Mouse (Mus musculus): Measurements from ENCODE around the gene Prpf19. TPM values are rescaled to one million over a fixed set of nuclear protein-coding genes. Genes with fewer than 3 reads are reported as not detected.

Gene Prpf19
- polyA plus RNA-seq, 1 experiment, result 186 TPM

DNA sequence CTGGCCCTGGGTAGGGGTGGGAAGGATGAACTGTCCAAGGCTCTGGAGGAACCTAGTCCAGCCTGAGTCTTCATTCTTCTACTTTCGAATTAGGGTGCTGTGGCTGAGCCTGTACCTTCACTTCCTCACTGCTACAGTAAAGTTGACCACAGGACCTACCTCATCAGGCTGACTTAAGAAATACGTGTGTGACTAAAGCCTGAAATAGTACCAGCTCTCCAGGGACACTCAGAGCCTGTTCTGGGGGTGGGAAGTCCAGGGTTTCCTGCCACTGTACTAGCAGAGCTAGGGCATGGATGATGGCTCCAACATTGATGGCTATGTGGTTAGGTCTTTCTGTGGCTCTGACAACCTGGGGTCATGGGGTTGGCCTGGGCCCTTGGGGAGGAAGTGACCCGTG lies 48.9 kb downstream of the Prpf19 start:
- TF ChIP-seq POLR2A (IDR thresholded peaks at IDR 0.05; ENCODE audit: borderline replicate concordance, extremely low read depth, low read depth, low read length) (no peak), CTCF (IDR thresholded peaks at IDR 0.05; ENCODE audit: insufficient read depth, low read length) (no peak)
- DNase-seq, result no peak
- WGBS, result 72% methylated on average over 3 of the region's 3 CpGs

GRCm38 (mm10) chr19:10946506-10946905 lies 51.5 kb downstream of the Prpf19 start:
- Histone ChIP-seq H3K4me1 (ENCODE audit: control insufficient read depth, insufficient read depth, low read length) (peaks cover 9% of the 10 kb centered on the region; the same call in 1 of the 2 replicates), H3K4me3 (replicated peaks; ENCODE audit: extremely low read depth, low read depth, low read length) (no peak overlapping the region)
- no peak for TF ChIP-seq CTCF (IDR thresholded peaks at IDR 0.05; ENCODE audit: insufficient read depth, low read length)
- TF ChIP-seq POLR2A (IDR thresholded peaks at IDR 0.05; ENCODE audit: borderline replicate concordance, extremely low read depth, low read depth, low read length), result no peak
- 51% methylated on average over 3 of the region's 3 CpGs for WGBS
- no peak for DNase-seq

More for the DNA sequence above, 48.9 kb downstream of the Prpf19 start:
- H3K4me3 ChIP-seq (replicated peaks; ENCODE audit: extremely low read depth, low read depth, low read length), result no peak overlapping the region
- peaks cover 11% of the 10 kb centered on the region for H3K4me1 ChIP-seq (ENCODE audit: control insufficient read depth, insufficient read depth, low read length)

GRCm38 (mm10) chr19:10947219-10947618 lies 52.2 kb downstream of the Prpf19 start:
- 72% methylated on average over 5 of the region's 5 CpGs for whole genome bisulfite sequencing
- no peak for TF ChIP-seq POLR2A (IDR thresholded peaks at IDR 0.05; ENCODE audit: borderline replicate concordance, extremely low read depth, low read depth, low read length)
- no peak for TF ChIP-seq CTCF (IDR thresholded peaks at IDR 0.05; ENCODE audit: insufficient read depth, low read length)
- Histone ChIP-seq H3K4me3 (replicated peaks; ENCODE audit: extremely low read depth, low read depth, low read length) (peak overlapping the region; percentile 51), H3K4me1 (ENCODE audit: control insufficient read depth, insufficient read depth, low read length) (peaks cover 9% of the 10 kb centered on the region; the same call in 1 of the 2 replicates)
- DNase-seq, result no peak

DNA sequence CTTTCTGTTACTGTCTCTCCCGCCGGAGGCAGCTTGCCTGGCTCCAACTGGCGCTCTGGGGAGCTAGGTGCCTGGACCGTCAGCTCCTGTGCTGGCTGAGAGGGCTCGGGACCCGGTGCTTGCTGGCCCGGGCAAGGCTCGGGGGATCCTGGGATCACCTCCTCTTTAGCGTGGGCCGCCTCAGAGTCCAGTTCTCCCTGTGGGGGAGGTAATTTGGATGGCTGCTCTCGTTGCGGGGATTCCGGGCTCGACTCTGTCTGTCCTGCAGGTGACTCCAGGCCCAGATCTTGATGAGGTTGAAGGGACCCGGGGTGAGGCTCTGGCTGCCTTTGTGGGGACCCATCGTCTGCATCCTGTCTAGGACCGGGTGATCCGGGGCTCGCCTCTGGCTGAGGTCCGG lies 53.4 kb downstream of the Prpf19 start:
- H3K4me1 ChIP-seq (ENCODE audit: control insufficient read depth, insufficient read depth, low read length), result peaks cover 9% of the 10 kb centered on the region; the same call in 1 of the 2 replicates
- TF ChIP-seq POLR2A (IDR thresholded peaks at IDR 0.05; ENCODE audit: borderline replicate concordance, extremely low read depth, low read depth, low read length) (no peak), CTCF (IDR thresholded peaks at IDR 0.05; ENCODE audit: insufficient read depth, low read length) (no peak)
- DNase-seq, result no peak
- WGBS, result under 1% methylated on average over 20 of the region's 20 CpGs
- H3K4me3 ChIP-seq (replicated peaks; ENCODE audit: extremely low read depth, low read depth, low read length), result peak overlapping the region; percentile 39

DNA sequence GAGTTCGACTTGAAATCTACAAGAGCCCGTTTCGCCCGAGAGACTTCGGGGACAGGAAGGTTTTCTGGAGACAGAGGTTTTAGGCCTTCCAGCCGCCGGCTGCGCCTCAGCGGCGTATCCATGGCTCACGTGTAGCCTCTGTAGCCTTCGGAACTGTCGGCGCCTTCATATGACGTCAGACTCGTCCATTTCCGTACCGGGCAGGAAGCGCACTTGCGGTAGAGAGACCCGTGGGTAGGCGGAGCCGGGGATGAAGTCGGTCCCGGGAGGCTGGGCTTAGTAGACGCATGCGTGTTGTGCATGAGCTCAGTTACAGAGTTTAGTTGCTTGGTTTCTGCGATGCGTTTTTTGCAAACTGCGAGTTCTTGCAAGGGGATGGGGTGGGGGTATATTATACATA lies 54.1 kb downstream of the Prpf19 start, which contains the start of gene Ccdc86:
TSS of gene Ccdc86 (minus strand) at position 155 of the 400 bp plus-strand sequence.
- under 1% methylated on average over 30 of the region's 30 CpGs for WGBS
- peak within 1 kb of the TSS; percentile 82 for H3K4me3 ChIP-seq (replicated peaks; ENCODE audit: extremely low read depth, low read depth, low read length)
- peak; percentile 95 for DNase-seq
- TF ChIP-seq CTCF (IDR thresholded peaks at IDR 0.05; ENCODE audit: insufficient read depth, low read length) (no peak), POLR2A (IDR thresholded peaks at IDR 0.05; ENCODE audit: borderline replicate concordance, extremely low read depth, low read depth, low read length) (peak; percentile 63; the same call in 1 of the 2 replicates)
- H3K4me1 ChIP-seq (ENCODE audit: control insufficient read depth, insufficient read depth, low read length), result peaks cover 9% of the 10 kb centered on the region; the same call in 1 of the 2 replicates

- H3K4me1 ChIP-seq (ENCODE audit: control insufficient read depth, insufficient read depth, low read length), result peaks cover 9% of the 10 kb centered on the region; the same call in 1 of the 2 replicates
- TF ChIP-seq POLR2A (IDR thresholded peaks at IDR 0.05; ENCODE audit: borderline replicate concordance, extremely low read depth, low read depth, low read length) (no peak), CTCF (IDR thresholded peaks at IDR 0.05; ENCODE audit: insufficient read depth, low read length) (no peak)
- WGBS, result 23% methylated on average over 9 of the region's 9 CpGs
- no peak for DNase-seq
- peak overlapping the region; percentile 38 for H3K4me3 ChIP-seq (replicated peaks; ENCODE audit: extremely low read depth, low read depth, low read length)
Observed at GRCm38 (mm10) chr19:10949558-10949957, 54.5 kb downstream of the Prpf19 start.

DNA sequence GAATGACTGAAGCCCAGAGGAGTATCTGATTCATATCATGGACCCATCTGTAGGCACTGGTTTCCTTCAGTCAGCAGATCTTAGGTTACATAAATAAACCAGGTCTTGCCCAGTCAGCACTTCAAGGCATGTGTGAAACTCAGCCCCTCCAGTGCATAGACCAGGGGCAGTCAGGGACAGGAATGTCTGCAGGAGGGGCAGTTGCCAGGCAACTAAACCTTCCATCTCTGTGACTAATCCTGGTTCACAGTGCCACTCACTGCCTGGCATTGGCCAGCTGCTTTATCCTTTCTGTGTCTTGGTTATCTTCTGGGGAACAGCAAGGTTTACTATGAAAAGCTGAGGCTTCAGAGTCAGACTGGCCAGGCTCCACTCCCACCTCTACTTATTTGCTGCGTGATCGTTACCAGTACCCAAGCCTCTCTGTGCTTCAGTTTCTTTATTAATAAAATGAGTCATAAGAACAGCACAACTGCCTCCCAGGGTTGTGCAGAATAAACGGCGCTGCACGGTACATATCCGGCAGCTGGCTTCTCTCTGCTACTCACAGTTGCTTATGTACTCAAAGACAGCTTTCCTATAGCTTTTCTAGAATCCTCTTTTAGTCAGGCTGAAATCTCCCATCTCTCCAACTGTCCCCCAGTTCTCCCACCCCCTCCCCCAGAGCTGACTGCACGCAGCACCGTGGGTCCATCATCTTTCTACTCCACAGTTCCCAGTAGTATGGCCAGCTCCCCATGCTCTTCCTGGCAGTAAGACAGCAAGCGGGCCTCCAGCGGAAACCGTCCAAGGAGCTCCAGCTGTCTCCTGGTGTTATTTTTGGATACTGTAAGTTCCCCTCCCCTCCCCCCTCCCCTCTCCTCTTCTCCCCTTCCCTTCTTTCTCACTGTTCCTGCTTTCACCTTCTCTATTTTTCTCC lies 57.2 kb downstream of the Prpf19 start:
- no peak for DNase-seq
- TF ChIP-seq POLR2A (IDR thresholded peaks at IDR 0.05; ENCODE audit: borderline replicate concordance, extremely low read depth, low read depth, low read length) (no peak), CTCF (IDR thresholded peaks at IDR 0.05; ENCODE audit: insufficient read depth, low read length) (no peak)
- peaks cover 9% of the 10 kb centered on the region; the same call in 1 of the 2 replicates for H3K4me1 ChIP-seq (ENCODE audit: control insufficient read depth, insufficient read depth, low read length)
- 53% methylated on average over 11 of the region's 11 CpGs for WGBS
- no peak overlapping the region for H3K4me3 ChIP-seq (replicated peaks; ENCODE audit: extremely low read depth, low read depth, low read length)

Other genes starting within 250 kb of the Prpf19 start
- gene Pga5, start 217.2 kb upstream of the Prpf19 start, polyA plus RNA-seq (2012; rRNA removed), result not detected in 2 replicates
- gene Vps37c, start 206.5 kb upstream of the Prpf19 start, polyA plus RNA-seq (2012; rRNA removed), result 33.0 and 39.3 TPM in 2 replicates
- gene Cd5, start 156.2 kb upstream of the Prpf19 start, polyA plus RNA-seq (2012; rRNA removed), result 2.4 and 4.4 TPM in 2 replicates
- 2.8 and 3.5 TPM in 2 replicates for gene Cd6, start 65.2 kb upstream of the Prpf19 start, polyA plus RNA-seq (2012; rRNA removed)
- gene Slc15a3, start 55.5 kb upstream of the Prpf19 start, polyA plus RNA-seq (2012; rRNA removed), result 33.3 and 42.0 TPM in 2 replicates
- gene Tmem132a, start 25.3 kb upstream of the Prpf19 start, polyA plus RNA-seq (2012; rRNA removed), result 22.4 and 23.5 TPM in 2 replicates
- gene Tmem109, start 13.2 kb upstream of the Prpf19 start, polyA plus RNA-seq (2012; rRNA removed), result 206 and 278 TPM in 2 replicates
- 0.21 and 0.33 TPM in 2 replicates for gene Zp1, start 25.4 kb downstream of the Prpf19 start, polyA plus RNA-seq (2012; rRNA removed)
- 4.8 and 6.6 TPM in 2 replicates for gene Ptgdr2, start 41.9 kb downstream of the Prpf19 start, polyA plus RNA-seq (2012; rRNA removed)
- 3.9 and 4.7 TPM in 2 replicates for gene Ccdc86, start 54.0 kb downstream of the Prpf19 start, polyA plus RNA-seq (2012; rRNA removed)
- not detected in 2 replicates for gene Ms4a10, start 79.4 kb downstream of the Prpf19 start, polyA plus RNA-seq (2012; rRNA removed)
- 1.8 and 2.3 TPM in 2 replicates for gene Ms4a15, start 98.0 kb downstream of the Prpf19 start, polyA plus RNA-seq (2012; rRNA removed)
- not detected in 2 replicates for gene Ms4a18, start 122.8 kb downstream of the Prpf19 start, polyA plus RNA-seq (2012; rRNA removed)
- 15.4 and 18.5 TPM in 2 replicates for gene Ms4a8a, start 185.9 kb downstream of the Prpf19 start, polyA plus RNA-seq (2012; rRNA removed)
- not detected in 2 replicates for gene 1700017D01Rik, start 235.6 kb downstream of the Prpf19 start, polyA plus RNA-seq (2012; rRNA removed)